8 mouse cellular contexts compared by ENCODE assay signal in genomic region chr12:103262017-103262865, GRCm38 (mm10). TPM values are rescaled to one million over a fixed set of nuclear protein-coding genes. Genes with fewer than 3 reads are reported as not detected.
DNase-seq lines count a peak whose midpoint lies in the region; TF ChIP-seq lines count a peak whose summit lies in the region.

No protein-coding gene starts in this region.

- H3K4me3 ChIP-seq in heart, adult 2 months: no peak overlapping the region

- no peaks in the 10 kb centered on the region for H3K27me3 ChIP-seq in heart, adult 2 months (ENCODE audit: control insufficient read depth, insufficient read depth, low read length)

- no peak overlapping the region for H3K9ac ChIP-seq in heart, adult 2 months (ENCODE audit: low read depth, low read length)

- H3K4me1 ChIP-seq in heart, adult 2 months (ENCODE audit: control insufficient read depth, insufficient read depth, low read length): no peaks in the 10 kb centered on the region

- no peak for DNase-seq in heart, adult 2 months
- DNase-seq in heart, postnatal 10 days: no peak
- peak; percentile 26 for DNase-seq in thymus, postnatal 14 days
- DNase-seq in thymus, postnatal 0 days (ENCODE audit: low spot score): no peak
- peak; percentile 42 to 45 for DNase-seq in kidney, postnatal 4 days
- peak; percentile 63 for DNase-seq in thymus, postnatal 4 days
- no peak for DNase-seq in right cerebral cortex, postnatal 36 days (ENCODE audit: low spot score in 2 of 2)
- no peak for DNase-seq in ovary, postnatal 10 days (ENCODE audit: low spot score)

- intact Hi-C loops in heart, adult 2 months (cut with DNase I): no loop called here
- intact Hi-C loops in heart, postnatal 10 days (cut with DNase I): no loop called here

- TF ChIP-seq POLR2A in heart, adult 2 months (IDR thresholded peaks at IDR 0.05; ENCODE audit: insufficient read depth, low read depth, low read length): no peak

- TF ChIP-seq EP300 in heart, adult 2 months (IDR thresholded peaks at IDR 0.05; ENCODE audit: insufficient read depth, low read depth, low read length): no peak

- TF ChIP-seq CTCF in heart, adult 2 months (IDR thresholded peaks at IDR 0.05): peak; percentile 54

- 65% methylated on average over 13 of the region's 13 CpGs for WGBS in heart, adult 2 months

- no peaks in the 10 kb centered on the region for H3K36me3 ChIP-seq in heart, adult 2 months (ENCODE audit: control insufficient read depth, insufficient read depth, low read length)

- H3K27ac ChIP-seq in heart, adult 2 months: no peak overlapping the region

- H3K79me2 ChIP-seq in heart, adult 2 months (replicated peaks; ENCODE audit: control insufficient read depth, insufficient read depth, low read length): no peaks in the 10 kb centered on the region

RNA-seq across cellular contexts. Expression of gene Prima1, which starts 20.3 kb away (rescaled TPM):
- under 1 TPM; 0.29 to 0.43 TPM for total RNA-seq in heart, adult 2 months (2021)
- 0.53 and 1.4 TPM in 2 replicates for polyA plus RNA-seq in heart, adult 2 months (2012; rRNA removed)
- under 1 TPM; 0.30 to 0.38 TPM for total RNA-seq in heart, postnatal 10 days (2021)
- polyA plus RNA-seq in thymus, postnatal 0 days (2015; fragmentation: Nextera tagmentation; extraction: Ambion mirVana): not detected in 2 replicates

RNA-seq across cellular contexts. Expression of gene Fam181a, which starts 48.5 kb away (rescaled TPM):
- not detected for total RNA-seq in heart, adult 2 months (2021)
- polyA plus RNA-seq in heart, adult 2 months (2012; rRNA removed): not detected in 2 replicates
- total RNA-seq in heart, postnatal 10 days (2021): not detected
- polyA plus RNA-seq in thymus, postnatal 0 days (2015; fragmentation: Nextera tagmentation; extraction: Ambion mirVana): not detected in 2 replicates

Comparison
In these comparisons a context has a peak if more than half of its experiments do, and no peak if none do; other contexts are left out.
1. DNase-seq: peak in thymus, postnatal 14 days (single experiment), kidney, postnatal 4 days (2 of 2) and thymus, postnatal 4 days (single experiment); none in heart, adult 2 months (0 of 2), heart, postnatal 10 days (0 of 2), thymus, postnatal 0 days (single experiment), right cerebral cortex, postnatal 36 days (0 of 2) and ovary, postnatal 10 days (single experiment).